Mouse (Mus musculus) erythroid progenitor cell, adult 5-6 weeks (primary cell): ENCODE results near the gene Vangl2. TPM values are rescaled to one million over a fixed set of nuclear protein-coding genes. Genes with fewer than 3 reads are reported as not detected.
A peak's percentile ranks its signal among the peaks of the same experiment; 100 is the strongest.

Experiments used
- ATAC-seq: replicated peaks from 2 replicates; pipeline ENCODE4 v1.8.0; 2016; ENCODE audit warnings: moderate number of reproducible peaks, mild to moderate bottlenecking, moderate TSS enrichment, inconsistent platforms; ENCODE audit not compliant: poor library complexity, low FRiP score, severe bottlenecking
- total RNA-seq, 2 experiments: library from RNA; stranded (forward) in 1 of 2; stranded (reverse) in 1 of 2; fragments of 150-400 nt in 1 of 2; fragments of 186-747, 209-891 nt in 1 of 2; gene quantifications; 2 replicates each; pipeline versions ENCODE4 v1.2.3 to v1.2.4; 2015 to 2017; ENCODE audit warnings: low replicate concordance in 2 of 2

Gene Vangl2
- total RNA-seq, 2 experiments from 2014 or later = 0.83 to 0.84 TPM

DNA sequence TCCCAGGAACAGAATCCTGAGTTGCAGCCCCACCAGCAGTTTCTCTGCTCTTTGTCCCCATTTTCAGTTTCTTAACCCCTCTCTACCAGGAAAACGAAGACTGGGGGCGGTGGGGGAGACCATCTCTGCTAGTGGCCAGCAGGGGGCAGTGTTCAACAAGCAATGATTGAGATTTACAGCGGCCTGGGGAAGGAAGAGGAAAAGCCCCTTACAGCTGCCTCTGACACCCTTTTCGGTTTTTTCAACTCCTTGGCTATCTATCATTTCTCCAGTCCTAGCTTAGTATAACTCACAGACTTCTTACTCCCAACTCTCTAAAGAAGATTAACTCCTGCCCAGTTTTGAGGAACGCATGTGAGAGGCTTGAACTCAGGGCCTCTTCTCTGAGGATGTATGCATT lies 18.7 kb upstream of the Vangl2 start:
- peak; percentile 59; the same call in 1 of the 2 replicates for ATAC-seq

DNA sequence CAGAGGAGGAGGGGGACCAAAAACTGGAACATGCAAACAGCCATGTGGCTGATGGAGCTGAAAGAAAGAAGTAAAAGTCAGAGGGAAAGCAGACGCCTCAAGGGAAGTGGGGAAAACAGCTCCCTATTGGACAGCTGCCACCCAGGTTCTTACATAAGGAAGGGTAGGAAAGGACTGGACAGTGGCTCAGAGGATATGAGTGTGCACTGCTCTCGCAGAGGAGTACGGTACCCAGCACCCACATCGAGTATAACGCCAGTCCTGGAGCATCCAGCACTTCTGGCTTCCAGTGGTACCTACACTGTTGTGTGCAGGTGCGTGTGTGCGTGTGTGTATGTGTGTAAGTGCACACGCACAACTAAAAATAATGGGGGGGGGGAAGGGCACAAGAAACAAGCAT lies 18.2 kb upstream of the Vangl2 start:
- no peak for ATAC-seq

DNA sequence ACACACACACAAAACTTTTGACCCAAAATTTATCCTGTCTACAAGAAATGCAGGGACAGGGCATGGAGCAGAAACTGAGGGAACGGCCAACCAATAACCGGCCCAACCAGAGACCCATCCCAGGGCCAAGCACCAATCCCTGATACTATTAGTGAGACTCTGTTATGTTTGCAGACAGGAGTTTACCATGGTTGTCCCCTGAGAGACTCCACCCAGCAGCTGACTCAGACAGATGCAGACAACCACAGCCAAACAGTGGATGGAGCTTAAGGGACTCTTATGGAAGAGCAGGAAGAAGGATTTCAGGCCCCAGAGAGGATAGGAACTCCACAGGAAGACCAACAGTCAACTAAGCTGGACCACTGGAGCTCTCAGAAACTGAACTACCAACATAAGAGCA lies 1.7 kb upstream of the Vangl2 start:
- ATAC-seq = no peak

DNA sequence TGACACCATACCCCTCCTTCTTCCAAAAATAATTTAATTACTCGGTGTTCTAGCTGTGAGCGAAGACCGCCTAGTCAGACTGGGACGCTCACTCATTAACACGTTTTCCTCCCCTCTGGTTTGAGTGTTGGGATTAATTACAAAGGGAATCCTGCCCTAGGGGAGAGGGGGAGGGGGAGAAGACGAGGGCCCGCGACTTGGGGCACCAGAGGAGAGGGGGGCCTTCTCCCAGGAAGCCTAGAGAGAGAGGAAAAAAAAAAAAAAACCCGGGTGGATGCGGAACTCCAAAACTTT lies 488 bp downstream of the Vangl2 start:
- ATAC-seq = no peak

DNA sequence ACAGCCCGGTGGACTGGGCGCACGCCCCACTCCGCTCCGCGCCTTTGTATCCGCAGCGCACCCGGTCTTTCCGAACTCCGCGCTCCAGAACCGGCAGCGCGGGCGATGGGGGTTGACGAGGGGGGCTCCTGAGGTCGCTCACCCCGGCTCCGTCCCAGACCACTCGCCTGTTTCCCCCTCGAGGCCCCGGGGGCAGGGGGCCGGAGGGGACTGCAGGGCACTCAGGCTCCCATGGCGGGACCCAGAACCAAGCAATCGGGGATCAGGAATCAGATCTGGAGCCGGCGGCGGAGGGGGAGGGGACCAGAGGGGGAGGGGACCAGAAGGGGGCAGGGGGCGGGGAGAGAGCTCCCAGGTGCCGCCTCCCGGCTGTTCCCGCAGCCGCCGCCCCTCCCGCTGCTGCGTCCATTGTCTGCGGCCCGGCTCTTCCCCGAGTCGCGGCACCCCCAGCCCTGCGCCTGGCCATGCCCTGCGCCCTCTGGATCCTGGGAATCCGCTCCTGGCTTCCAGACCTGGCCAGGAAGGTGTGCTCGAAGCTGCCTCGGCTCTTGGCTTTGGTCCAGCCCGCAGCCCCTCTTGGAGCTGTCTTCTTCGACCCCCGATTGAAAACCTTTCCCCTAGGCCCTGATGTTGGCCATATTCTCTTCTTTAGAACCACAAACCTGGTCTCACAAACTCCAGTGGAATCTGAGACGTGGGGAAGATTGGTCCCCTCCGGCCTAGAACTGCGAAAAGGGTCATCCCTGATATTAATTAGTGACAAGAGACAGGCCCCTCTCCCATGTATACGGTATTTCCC lies 1.0 kb downstream of the Vangl2 start:
- ATAC-seq = no peak

DNA sequence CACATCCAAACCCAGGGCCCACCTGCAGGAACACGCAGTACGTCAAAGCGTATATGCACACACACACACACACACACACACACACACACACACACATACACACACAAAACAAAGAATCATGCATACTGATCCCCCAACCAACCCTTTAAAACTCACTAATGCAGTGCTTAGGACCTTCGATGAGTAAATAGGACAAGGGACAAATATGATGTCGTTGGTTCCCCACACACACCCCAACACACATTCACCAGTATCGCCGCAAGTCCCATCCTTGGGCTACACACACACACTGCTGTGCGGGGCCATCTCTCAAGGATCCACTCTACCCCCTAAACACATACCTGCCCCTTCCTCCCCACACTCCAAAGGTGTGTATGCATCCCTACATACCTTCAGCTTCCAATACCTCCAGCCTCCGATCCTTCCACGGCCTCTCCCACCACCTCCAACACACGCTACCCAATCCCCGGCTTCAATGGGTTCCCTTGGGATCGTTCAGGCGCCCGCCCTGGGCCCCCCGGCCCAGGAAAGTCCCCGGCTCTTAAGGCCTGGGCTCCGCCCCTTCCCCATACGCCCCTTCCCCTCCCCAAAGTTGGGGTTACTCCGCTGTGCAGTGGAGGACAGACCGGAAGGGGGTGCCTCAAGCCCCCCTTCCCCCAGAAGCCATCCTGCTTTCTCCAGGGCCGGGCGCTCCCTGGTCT lies 1.9 kb downstream of the Vangl2 start:
- ATAC-seq = no peak

DNA sequence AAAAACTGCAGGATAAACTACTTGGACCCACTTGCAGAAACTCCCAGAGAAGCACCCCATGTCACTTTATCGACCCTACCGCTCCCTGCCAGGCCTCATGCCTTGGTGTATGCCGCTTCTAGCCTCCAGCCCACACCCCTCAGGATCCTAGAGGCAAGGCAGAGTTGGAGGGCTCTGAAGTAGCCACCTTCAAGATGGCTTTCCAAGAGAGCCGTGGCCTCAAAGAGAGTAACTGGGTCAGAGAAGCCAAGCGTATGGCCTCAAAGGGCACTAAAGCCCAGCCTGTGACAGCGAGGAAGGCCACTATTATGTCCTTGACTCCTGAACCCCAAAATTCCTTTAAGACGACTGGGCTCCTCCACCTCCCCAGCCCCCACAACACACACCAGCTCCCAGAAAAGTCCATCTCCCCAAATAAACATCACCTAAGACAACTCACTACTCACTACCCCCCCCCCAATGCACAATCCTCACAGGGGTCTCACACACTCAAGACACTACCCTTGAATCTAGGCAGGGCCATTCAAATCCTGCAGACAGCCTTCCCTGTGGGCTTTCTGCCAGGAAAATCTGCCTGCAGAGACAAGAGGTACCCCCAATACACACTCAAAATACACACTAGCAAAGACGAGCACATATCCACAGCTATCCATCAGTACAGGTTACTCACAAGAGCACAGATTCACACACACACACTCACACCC lies 2.9 kb downstream of the Vangl2 start:
- no peak for ATAC-seq

DNA sequence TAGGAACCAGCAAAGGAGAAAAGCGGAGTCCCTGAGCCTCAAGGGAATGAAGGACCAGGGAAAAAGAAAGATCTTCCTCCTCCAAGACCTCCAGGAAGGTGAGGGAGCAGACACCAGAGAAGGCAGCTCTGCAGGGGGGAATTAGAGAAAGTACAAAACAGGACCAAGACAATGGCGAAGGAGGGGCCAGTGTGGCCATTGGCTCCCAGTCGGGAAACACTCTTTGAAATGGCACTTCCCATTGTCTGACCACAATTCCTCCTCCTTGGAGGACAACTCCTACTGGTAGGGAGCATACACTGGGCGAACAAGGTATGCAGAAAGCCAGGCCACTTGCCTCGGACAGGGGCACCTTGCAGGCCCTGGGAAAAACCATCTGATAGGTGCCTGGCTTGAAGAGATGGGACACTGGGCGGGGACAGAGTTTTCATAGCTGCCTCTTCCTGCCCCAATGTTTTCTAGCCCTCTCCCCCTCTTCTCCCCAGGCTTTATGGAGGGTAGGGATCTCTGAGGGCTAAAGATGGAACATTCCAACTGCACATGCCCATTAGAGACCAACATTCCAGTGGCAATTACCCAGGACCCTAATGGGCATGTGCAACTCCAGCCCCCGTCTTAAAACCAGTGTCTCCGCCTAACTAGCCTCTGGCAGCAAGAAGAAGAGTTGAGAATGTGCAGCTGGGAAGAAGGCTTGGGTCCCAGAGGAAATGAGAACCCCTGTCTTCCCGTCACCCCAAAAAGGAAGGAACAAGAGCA lies 3.9 kb downstream of the Vangl2 start:
- no peak for ATAC-seq

DNA sequence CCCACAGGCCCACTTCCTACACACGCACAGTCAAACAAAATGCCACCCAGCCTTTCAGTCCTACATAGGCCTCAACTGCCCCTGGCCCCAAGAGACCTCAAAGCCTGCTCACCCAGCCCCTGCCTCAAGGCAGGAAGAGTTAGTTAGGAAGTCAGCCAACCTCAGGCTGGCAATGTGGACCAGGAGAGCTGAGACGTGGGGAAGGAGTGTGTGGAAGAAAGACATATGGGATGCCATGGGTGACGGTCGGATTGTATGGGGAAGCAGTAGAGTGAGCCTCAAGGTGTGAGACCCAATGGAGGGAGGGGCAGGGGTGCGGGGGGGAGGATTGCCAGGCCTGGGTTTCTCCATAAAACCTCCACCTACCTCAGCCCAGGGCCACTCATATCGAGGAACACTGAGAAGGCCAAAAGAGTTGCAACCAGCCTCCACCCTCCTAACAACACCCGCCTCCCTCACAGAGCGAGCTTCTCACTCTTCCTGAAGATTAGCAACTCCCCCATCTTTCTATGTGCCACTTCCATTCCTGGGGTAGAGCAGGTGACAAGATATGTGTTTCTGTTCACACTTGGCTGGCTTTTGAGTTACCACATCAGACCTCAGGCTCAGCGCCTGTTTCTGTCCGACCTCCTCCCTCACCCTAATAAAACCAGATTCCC lies 8.3 kb downstream of the Vangl2 start:
- ATAC-seq = no peak

DNA sequence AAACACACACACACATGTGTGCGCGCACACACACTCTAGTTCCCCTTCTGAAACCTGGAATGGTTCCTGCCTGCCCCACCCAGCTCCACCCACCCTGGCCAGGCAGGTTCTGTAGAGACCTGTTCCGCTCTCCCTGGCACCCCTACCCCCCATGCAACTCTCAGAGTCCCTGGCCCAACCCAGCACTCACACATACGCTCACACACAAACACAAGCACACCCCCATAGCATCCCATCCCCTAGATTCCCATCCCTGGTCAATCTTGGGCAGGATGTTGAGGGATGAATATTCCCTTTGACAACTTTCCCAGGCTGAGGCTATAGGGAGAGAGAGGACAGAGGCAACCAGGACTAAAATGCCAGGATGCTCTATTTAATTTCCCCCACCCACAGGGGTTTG lies 8.9 kb downstream of the Vangl2 start:
- ATAC-seq = no peak

DNA sequence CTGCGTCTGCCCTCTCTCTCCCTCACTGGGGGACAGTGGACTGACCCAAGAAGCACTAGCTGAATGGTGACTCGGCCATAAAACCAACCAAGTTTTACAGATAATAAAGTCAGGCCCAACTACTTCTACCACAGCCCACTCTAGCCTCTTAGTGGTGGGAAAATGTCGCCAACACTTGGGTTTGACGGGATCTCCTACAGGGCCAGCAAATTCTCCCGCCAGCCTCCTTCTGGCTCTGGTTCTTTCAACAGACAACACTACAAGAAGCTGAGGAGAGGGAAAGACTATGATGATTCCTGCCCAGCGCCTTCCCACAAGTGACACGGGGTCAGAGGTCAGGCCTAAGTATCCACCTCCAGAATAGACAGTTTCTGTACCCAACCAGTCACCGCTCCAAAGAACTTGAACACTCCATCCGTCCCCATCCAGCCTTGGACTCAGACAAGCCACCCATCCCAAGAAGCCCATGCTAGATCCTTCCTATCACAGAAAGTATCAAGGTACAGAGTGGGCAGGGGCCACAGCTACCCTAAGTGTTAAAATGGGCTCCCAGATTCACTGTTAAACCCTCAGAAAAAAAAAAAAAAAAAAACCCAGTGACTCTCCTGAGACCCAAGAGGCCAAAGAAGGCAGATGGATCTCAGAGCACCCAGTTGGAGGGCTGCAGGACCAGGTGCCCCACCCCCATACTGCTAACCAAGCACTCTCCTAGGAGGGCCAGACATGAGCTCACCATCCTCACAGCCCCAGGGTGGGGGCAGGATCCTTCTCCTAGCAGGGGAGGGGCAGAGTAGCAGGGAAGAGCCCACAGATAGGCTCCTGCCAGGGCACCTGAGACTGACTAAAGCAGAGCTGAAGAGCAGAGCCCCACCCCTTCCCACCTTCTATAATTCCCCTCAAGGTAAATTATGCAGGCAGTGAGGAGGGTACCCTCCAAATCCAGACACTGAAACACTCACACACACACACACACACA lies 9.6 kb downstream of the Vangl2 start:
- no peak for ATAC-seq

DNA sequence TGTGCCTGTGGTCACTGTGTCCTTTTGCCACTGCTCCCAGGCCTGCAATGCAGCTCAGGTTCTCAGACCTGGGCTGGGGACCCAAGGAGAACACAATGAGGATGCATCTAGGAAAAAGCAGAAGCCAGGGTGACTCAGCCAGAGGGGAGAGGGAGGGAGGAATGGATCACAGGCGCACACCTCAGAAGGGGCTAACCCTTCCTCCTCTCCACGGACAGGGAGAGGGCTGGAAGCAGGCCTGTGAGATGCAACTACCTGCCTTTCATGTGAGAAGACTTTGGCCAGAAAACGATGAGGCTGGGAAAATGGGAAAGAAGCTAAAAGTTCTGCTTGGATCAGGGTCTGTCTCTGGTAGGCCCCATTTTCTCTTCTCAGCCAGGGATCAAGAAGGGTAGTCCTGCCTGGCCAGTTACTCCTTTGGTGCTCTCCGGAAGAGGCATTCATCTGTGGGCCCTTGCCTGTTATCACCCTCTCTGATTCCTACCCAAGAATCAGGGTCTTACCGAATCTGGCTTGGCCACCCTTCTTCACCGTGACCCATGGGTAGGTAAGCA lies 10.7 kb downstream of the Vangl2 start:
- ATAC-seq = no peak

DNA sequence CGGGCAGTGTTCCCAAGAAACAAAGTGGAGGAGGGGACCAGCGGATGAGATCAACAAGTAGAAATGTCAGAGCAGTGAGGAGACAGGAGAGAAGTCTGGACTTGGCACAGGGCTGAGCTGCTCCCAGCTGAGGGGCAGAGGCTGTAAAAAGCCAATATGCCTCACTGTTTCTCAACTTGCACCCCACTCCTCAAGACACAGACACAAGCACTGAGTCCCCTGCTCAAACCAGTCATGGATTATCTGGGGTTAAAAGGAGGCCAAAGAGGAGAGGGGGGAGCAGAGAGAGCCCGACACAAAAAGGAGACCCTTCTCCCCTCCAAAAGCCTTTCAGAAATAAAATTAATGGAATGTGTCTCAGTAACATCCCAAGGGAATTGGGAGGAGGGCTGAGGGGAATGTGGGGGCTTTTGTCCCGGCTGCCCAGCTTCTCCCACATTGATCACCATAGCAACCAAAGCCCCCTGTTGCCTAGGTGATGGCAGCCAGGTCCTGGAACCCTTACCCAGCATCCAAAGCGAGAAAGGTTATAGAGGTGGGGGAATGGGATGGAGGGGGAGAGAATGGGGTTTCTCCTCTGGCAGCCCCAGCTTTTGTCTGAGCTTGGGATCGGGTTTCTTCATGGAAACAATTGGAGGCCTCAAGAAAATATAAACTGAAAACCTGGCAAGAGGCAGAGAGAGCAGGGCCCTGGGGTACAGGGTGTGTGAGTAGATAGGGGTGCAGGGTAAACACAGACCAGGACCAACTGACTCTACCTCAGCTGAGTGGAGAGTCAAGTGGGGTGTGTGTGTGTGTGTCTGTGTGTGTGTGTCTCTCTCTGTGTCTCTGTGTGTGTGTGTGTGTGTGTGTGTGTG lies 11.4 kb downstream of the Vangl2 start:
- no peak for ATAC-seq

DNA sequence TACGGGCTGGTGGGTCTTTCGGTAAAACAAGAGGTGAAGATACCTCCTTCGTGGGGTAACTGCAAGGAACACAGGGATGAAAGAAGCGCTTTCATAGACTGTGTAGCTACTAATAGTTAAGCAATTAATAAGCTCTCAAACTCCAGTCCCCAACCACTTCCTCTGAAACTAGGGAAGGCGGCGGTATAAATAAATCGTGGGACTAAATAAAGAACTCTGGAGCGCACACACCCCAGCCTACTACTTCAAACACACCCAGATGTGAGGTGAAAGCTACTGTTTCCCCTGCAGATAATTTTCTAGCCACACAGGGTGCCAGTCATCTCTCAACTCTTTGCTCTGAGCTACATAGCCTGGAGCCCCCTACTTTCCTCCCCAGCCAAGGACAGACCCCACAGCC lies 12.2 kb downstream of the Vangl2 start:
- no peak for ATAC-seq

DNA sequence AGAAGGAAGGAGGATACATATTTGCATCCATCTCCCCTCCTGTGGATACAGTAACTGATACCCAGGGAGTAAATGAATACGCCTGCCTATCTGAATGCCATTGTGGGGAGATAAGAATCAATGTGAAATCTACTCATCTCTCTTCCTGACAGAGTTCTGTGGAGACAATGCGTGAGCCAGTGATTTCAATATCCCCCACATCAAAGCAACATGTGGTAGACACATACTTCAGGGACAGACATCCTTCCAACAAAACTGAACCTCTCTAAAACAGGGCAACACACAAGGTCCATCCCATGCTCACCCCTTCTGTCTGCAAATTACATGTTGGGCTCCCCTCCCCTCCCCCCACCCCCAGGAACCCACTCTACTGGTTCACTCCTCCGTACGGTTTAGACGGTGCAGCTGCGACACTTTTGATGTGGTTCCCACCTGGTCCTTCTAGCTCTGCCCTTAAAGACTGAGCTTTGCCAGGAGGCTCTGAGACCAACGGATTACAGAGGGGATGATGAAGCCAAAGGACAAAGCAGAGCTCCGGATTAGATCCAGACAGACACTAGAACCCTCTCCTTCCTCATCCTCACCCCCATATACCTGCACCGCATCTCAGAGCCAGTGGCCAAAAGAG lies 12.8 kb downstream of the Vangl2 start:
- no peak for ATAC-seq

DNA sequence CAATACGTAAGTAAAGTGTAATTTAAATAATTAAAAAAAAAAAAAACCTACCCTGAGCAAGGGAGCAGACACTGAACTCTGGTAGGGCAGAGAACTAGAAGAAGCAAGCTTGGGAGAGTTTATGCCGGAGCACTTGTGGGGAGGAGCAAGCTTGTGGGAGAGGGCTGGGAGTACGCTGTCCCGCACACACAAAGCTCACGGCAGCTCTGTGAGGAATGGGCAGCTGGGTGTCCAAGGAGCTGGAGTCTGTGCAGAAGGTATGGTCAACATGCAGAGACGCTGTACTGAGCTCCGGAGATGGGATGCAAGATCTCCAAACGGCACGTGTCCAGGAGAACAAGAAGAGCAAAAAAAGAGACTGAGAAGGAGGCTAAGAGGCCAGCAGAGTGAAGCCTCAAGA lies 13.5 kb downstream of the Vangl2 start:
- no peak for ATAC-seq

DNA sequence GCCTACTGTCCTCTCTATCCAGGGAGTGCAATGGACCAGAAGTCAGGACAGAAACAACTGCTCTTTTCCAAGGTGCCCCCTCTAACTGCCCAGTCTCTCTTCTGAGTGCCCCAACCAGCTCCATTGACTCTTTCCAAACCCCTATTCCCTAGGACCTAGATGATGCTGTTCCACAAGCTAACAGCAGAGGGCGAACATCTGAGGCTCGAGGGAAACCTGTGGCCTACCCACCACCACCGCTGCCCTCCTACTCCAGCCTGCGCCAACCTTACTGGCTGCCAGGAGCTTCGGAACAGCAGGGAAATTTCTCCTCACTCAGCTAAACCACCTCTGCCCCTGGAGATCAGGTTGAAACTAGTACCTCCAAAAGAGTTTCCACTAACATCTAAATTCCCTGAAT lies 16.2 kb downstream of the Vangl2 start:
- 0 out of 2 replicates have a peak, but pooled peaks have one; percentile 36 for ATAC-seq
